Mouse (Mus musculus) mouse embryonic stem cell (cell line): ENCODE results near the gene Slc44a4.

Experiments used
- in situ Hi-C, 2 experiments: fragments of 300-500 bp; cut with MboI; formaldehyde crosslinking; loops; 1 replicate in 1 of 2; 3 replicates in 1 of 2; pipeline ENCODE4 v1.14.3; 2019 to 2020; ENCODE audit warnings: low sequenced_read_pairs in 2 of 2, low pct_unique_long_range_greater_than_20kb in 1 of 2, mixed read lengths in 1 of 2; ENCODE audit not compliant: unreplicated experiment in 1 of 2

Slc44a4 gene

DNA sequence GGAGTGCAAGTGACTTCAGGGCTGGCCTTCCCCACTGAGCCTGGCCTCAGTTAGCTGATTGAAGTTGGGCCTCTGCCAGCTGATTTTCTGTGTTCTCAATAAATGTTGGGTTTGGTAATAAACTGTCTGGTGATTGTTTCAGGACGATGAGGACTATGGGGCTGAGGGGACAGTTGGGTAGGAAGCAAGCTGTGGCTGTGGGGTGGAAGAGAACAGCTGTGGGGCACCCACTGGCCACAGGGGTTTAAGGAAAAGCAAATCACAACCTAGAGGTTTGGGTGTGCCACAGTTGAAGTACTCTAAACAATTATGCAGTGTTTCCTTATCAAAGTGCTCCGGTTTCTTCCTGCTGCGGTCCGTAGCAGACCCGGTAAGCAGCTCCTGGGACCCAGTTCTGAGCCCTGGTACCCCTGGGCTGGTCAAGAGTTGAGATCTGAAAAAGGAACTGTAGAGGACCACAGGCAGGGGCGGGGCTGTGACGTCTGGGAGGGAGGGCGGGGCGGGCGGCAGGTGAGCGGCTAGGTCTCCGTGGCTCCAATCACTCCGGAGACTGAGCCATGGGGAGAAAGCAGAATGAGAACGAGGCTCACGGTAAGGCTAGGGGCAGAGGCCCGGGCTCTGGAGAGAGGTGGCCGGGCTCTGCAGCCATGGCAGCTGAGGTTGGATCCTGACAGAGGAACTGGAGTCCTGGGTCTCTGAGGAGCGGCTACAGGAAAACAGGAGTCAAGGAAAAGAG, at the start of gene Slc44a4:
Gene Slc44a4, plus strand, starts transcription at position 537 of the 736 bp plus-strand sequence.
- in situ Hi-C loops = no loop called here

DNA sequence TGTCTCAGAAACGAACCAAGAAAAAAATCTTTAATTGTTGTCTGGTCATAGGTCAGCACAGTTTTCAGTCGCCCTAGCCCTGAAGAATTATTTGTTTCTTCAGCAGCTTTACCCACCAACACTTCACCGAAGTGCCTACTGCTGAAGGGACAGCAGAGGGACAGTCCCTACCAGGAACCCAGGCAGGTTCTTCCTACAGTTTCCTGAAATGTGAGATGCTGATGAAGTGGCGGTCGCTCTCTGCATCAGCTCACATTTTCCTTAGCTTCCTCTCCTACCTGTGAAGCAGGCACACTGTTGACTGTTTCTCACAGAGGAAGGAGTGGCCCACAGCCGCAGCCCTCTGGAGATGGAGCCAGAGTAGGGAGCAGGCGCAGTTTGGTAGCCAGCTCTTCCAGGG, 48.3 kb upstream of the Slc44a4 start:
- in situ Hi-C loops = no loop called here

DNA sequence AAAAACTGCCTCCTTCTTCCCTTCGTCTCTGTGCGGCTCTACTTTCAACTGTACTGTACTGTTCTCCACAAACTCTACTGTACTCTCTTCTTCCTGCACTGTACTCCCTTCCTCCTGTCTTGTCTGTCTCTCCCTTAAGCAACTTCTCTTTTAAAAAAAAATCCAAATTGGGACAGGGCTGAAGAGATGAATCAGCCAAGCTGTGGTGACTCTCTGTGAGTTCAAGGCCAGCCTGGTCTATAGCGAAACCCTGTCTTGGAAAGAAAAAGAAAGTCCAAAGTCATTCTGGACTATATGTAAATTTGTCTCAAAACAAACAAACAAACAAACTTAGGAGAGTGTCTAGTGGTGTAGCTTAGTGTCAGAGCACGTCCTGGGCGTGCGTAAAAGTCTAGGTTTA, 39.9 kb upstream of the Slc44a4 start:
- in situ Hi-C loops = no loop called here

DNA sequence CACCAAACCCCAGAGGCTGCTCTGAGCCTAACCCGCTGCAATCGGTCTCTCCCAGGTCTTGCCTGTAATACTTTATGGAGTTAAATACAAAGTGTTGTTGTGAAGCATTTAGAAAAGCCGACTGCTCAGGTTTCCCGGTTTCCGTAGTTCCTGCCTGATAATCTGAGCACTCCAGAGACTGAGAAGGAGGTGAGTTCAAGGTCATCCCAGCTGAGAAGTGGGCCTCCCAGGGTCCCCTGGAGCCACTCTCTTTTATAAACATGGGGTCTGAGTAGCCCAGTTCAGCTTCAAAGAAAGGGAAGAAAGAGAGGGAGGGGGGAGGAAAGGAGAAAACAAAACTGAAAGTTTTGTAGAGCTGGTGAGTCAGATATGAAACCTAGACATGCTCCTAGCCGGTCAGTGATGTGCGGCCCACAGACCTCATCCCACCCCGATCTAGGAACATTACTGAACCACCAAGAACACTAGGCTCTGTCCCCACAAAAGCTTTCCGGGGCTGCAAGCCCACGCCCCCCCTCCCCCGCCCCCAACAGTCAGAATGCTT, 34.9 kb upstream of the Slc44a4 start, which contains the start of gene Zbtb12:
Gene Zbtb12, plus strand, starts transcription at position 148 of the 544 bp plus-strand sequence.
- in situ Hi-C loops = no loop called here

DNA sequence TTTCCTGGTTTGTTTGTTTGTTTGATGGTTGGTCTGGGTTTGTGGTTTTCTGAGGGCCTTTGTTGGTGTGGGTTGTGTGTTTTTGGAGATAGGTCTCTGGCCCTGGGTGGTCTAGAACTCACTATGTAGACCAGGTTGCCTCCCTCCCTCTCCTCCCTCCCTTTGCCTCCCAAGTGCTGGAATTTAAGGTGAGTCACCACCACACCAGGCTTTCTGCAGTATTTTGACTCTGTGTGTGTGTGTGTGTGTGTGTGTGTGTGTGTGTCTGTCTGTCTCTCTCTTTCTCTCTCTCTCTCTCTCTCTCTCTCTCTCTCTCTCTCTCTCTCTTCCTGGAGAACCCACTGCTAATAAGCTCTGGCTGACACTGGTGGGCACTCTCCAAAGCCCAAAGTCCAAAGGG, 33.1 kb upstream of the Slc44a4 start:
- in situ Hi-C loops = no loop called here

DNA sequence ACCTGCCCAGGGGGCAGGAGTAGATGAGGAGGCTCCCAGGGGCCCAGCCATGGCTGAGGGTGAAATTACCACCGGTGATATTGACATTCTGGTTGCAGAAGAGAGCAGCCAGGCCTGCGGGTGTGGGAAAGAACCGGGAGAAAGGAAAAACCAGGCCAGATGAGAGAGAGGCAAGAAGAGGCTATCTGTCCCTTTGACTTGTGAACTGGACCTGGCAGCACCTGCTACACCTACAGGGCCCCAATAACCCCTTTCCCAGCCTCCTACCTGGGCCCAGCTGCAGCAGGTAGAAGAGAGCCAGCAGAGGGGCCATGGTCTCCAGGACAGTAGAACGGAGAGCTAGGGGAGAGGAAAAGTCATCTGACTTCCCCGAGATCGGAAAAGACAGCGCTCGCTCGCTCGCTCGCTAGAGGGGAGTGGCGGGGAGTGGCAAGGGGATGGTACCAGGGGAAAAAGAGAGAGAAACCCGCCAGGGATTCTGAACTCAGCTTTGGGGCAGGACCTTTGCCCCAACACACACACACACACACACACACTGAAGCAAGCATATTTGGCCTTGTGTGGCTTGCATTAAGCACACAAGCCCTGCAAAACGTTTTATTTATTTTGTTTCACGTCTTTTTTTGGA, 32.5 kb upstream of the Slc44a4 start, which contains the start of gene Gm20547:
Gene Gm20547, minus strand, starts transcription at position 360 of the 628 bp plus-strand sequence.
- in situ Hi-C loops = no loop called here

DNA sequence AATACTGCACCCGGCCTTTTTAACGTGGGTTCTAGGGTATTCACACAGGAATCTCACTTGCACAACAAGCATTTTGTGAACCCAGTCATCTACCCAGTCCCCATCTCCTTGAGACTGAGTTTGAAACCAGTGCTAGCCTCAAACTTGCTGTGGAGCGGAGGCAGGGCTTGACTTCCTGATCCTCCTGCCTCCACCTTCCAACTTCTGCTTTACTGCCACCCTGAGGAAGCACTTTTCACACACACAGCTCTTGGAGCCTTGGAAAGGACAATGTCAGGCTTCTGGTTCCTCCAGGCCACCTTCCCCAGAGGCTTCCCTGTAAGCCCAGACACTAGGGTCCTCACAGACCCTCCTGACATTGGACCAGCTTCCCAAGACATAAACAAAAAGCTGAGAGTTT, 30.9 kb upstream of the Slc44a4 start:
- in situ Hi-C loops = no loop called here

DNA sequence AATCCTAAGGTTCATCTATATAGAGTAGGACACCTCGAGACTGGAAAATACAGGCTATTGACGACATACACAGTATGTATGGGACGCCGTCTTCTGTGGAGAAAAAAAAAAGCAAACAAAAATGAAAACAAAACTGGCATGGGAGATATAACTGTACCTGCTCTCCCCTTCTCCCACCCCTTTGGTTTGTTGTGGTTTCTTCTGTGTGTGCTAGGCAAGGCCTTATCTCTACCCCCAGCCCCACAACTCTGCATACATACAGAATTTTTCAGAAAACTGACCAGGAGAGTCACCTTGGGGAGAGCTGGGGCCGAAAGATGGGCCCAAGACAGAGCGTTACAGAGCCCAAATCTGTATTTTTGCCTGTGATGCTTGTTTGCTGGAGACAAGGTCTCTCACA, 29.6 kb upstream of the Slc44a4 start:
- in situ Hi-C loops = no loop called here

DNA sequence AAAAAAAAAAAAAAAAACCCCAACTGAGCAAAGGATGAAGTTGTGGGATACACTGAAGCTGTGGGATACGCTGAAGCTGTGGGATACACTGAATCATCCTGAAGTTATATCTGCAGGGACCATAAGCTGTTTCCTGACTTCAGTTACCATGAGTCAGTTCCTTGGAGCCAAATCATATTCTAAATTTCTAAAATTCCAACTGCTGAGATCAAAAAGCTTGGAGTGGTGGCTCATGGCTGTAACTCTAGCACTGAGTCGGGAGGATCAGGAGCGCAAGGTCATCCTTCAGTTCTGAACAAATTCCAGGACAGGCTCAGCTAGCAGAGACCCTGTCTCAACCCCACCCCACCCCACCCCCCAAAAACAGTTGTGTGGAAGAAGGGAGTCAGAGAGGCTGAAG, 28.7 kb upstream of the Slc44a4 start:
- in situ Hi-C loops = no loop called here

DNA sequence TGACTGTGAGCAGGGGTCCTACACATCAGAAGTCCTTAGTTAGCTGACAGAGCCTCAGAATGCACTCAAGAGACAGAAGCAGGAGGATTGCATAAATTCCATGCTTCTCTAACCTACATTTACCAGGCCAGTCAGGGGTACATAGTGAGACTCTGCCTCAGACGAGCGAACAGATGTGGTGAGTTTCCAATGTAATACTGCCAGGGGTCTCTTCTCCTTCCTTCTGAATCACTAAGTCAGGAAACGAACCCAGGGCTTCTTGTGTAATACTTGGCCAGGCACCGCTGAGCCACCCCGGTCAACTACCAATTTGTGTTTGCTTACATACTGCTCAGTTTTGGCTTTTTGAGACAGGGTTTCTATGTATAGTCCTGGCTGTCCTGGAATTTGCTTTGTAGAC, 26.3 kb upstream of the Slc44a4 start:
- in situ Hi-C loops = no loop called here

DNA sequence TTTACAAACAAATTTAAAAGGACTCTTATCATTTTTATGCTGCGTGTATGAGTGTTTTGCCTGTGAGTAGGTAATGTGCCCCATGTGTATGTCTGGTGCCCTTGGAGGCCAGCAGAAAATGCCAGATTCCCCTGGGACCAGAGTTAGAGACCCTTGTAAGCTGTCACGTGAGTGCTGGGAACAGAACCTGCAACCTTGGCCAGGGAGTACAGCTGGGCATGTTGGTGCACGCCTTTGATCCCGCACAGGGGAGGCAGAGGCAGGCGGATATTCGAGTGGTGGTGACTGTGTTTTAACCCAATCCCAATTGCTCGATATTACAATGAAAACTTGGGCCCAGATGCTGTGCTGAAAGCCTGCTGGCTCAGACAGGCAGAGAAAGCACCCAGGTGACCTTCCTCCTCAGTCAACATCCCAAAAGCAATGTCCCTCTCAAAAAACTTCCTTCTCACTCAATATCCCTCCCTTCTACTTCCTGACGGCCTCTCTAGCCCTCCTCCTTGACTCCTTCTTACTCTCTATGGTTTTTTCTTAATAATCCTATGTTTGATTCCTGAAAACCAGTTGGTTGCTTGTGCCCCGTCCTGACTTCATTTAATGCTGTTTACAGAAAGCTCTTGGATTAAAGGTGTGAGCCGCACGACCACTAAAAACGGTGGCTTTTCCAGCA, 24.1 kb upstream of the Slc44a4 start:
- in situ Hi-C loops = no loop called here

DNA sequence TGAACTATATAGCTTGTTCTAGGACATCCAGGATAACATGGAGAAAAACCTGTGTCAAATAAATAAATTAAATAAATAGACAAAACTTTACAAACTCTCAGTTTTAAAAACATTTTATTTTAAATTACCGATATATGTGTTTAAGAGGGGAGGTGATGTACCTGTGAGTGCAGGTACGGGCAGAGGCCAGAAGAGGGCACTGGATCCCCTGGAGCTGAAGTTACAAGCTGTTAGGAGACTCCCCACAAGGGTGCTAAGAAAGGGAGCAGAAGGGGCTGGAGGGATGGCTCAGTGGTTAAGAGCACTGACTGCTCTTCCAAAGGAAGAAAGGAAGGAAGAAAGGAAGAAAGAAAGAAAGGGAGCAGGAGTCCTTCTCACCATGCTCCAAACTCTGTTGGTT, 22.9 kb upstream of the Slc44a4 start:
- in situ Hi-C loops = no loop called here

DNA sequence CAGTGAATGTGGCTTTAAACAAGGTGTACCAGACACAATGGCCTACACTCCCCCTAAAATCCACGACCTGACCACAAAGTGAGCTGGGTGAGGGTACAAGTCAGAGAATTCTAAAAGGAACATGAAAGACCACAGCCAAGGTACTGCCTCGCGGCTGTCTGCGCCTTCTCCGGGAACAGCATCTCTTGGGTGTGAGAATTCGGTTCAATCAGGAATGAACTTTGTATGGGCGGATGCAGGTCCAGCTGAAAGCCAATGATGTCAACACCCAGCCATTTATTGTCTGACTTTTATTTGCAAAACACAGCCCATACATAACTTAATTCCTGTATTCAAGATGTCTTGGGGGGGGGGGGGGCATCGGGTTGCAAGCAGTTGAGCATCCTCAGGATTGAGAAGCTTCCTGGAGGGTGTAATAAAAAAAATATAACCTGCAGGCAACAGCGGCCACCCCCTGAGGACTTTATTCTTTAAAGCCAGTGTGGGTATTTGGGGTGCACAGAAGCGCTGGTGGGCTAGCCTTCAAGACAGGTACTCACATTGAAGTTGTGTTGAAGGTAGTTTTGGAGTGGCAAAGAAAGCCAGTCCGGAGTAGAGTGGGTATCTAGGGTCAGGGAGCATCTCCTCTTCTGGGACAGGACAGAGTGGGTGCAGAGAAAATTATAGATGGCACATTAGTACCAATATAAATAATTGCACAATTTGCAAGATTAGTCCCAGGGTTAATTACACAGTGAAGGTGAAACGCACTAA, 21.0 kb upstream of the Slc44a4 start:
- in situ Hi-C loops = no loop called here

DNA sequence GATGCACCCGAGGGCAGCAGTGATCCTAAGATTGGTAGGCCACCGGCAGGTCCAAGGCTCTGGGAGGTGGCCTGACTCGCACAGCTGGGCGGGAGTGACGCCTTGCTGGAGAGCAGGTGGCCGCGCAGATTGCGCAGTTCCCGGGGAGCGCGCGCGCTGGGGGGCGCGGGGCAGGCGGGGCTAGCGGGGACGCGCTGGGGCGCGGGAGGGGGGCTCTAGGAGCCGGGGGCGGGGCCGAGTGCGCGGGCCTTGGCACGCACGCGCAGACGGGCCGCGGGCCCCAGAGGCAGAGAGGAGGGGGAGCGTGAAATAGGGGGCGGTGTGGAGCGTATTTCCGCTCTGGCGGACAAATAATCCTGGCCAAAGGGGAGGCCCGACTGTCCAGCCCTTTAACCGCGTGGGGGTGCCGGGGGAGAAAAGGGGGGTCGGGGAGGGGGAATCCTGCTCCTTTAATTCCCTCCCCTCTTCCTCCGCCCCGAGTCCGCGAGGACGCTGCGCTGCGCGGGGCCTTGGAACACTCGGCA, 20.1 kb upstream of the Slc44a4 start:
- in situ Hi-C loops = no loop called here

DNA sequence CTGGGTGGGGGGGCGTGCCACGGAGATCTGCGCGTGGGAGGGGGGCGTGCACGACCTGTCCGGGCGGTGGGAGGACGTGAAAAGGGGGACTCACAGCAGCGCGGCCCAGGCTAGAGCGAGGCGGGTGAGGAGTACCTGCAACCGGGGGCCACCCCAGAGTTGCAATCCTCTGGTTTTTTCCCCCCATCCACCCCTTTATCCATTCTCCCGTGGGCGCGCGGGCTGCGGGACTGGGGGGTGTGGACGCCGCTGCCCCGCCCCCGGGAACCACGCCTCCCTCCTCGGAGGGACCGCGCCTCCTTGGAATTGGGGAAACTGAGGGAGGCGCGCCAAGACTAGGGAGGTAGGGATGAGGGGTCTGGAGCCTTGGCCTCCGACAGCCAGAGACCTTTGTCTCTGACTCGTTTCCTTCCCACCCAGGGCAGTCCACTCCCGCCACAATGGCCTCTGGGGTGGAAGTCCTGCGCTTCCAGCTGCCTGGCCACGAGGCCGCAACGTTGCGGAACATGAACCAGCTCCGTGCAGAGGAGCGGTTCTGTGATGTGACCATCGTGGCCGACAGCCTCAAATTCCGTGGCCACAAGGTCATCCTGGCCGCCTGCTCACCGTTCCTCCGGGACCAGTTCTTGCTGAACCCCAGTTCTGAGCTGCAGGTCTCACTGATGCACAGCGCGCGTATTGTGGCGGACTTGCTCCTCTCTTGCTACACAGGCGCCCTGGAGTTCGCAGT, 19.3 kb upstream of the Slc44a4 start:
- in situ Hi-C loops = no loop called here

DNA sequence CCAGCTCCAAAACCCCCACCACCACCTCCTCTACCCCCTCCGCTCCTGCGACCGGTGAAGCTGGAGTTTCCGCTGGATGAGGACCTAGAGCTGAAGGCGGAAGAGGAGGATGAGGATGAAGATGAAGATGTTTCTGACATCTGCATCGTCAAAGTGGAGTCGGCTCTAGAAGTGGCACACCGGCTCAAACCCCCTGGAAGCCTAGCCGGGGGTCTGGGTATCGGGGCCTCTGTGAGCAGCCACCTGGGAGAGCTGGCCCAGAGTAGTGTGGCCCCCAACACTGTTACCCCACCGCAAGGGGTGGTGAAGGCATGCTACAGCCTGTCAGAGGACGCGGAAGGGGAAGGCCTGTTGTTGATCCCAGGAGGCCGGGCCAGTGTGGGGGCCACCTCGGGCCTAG, 18.5 kb upstream of the Slc44a4 start:
- in situ Hi-C loops = no loop called here

DNA sequence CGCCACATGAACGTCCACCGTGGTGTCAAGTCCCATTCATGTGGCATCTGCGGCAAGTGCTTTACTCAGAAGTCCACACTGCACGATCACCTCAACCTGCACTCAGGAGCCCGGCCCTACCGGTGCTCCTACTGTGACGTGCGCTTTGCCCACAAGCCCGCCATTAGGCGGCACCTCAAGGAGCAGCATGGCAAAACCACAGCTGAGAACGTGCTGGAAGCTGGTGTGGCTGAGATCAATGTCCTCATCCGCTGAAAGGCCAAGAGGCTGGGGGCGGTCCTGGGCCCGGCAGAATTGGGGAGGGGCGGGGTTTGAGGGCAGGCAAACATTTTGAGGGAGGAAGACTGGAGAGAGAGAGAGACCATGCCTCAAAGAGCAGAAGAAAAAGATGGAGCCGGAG, 17.9 kb upstream of the Slc44a4 start:
- in situ Hi-C loops = no loop called here
